Mouse (Mus musculus) embryo, embryonic 11 days (tissue): ENCODE measurements around the gene C1s1.
"Not testable (repeated sequence)": the region's sequence is repeated elsewhere in the genome, so short reads cannot be mapped to it uniquely, and the experiment has no call there.

Experiments
- DNase-seq: peaks from one replicate; pipeline ENCODE4 v3.0.0-alpha.2; 2015

The C1s1 gene

DNA sequence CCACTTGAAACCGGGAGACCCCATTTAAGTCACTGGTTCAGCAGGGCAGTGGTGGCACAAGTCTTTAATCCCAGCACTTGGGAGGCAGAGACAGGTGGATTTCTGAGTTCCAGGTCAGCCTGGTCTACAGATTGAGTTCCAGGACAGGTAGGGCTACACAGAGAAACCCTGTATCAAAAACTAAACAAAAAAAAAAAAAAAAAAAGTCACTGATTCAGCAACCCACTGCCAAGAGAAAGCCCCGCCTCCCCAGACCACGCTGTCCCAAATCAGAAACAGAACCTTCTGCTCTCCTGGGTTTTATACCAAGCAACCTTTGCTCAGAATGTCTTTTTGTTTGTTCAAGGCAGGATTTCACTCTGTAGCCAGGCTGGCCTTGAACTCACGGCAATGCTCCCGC lies 33.0 kb downstream of the C1s1 start:
- DNase-seq, result not testable (repeated sequence)

DNA sequence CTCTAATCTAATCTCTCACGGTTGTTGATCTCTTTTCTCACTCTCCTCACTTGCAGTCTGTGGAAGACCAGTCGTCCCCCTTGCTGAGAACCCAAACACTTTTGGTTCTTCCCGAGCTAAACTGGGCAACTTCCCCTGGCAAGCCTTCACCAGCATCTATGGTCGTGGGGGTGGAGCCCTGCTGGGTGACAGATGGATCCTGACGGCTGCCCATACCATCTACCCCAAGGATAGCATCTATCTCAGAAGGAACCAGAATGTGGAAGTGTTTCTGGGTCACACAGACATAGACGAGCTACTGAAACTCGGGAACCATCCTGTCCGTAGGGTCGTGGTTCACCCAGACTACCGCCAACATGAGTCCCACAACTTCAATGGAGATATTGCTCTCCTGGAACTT lies 33.9 kb downstream of the C1s1 start:
- DNase-seq, result no peak

DNA sequence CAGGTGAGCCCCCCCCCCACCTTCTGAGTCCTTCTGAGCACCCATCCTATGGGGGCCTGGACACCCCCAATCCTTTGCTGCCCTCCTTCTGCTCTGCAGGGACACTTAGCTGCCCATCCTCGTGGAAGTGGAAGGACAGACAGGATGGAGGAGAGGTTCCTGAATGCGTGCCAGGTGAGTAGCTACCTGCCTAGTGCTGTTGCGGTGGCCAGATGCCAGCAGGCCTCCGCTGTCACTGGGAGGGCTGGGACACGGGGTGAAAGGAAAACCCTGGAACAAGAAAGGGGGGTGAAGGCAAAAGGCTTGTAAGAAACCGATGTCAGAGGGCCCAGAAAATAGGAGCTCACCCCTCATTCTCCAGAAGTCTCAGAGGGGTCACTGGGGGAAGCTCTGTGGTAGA lies 35.2 kb downstream of the C1s1 start:
- no peak for DNase-seq

DNA sequence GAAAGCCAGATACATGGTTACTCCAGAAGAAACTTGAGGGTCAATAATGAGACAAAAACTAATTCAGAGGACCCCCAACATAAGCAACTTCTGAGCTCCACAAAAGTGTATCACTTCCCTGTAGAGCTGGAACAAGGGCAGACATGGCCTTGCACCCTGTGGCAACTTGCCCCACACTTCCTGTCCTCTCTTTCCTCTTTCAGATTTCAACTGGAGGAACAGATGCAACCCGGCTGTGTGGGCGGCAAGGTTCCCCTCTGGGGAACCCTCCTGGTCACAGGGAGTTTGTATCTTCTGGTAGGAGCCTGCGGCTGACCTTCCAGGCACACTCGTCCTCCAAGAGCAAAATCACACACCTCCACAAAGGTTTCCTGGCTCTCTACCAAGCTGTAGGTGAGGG lies 37.1 kb downstream of the C1s1 start:
- no peak for DNase-seq

DNA sequence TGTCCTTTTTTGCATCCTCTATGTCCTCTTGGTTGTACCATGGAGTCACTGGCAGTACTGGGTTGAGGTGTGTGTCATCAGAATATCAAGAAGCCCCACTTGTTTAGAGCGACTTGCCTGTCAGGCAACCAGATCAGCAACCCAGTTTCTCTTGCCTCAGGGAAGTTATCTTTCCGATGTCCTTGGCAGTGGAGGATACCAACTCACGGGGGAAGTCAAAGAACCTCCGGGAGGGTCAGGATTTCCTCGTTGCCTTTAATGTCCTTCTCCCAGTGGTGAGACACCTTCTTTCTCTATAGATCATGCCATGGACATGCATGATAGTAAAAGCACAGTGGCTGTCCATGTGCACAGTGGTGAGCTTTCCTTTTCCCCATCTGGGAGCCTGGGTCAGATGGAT lies 40.1 kb downstream of the C1s1 start:
- DNase-seq, result no peak

DNA sequence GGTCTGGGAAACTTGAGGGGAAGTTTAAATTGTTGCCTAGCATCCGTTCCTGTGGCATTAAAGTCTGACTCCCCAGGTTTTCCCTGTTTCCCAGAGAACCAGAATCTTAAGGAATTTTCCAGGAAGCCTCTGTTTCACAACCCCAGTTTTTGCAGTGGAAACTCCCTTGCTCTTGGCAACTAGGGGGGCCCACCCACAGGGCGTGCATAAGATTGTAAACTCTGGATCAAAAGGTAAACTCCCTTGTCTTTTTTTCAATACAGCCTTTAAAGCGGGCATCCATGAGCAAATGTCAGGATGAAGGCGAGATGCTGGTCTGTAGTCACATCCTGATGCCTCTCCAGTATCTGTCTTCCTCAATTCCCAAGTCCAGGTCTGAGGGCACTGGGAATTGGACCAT lies 40.7 kb downstream of the C1s1 start:
- DNase-seq, result no peak

DNA sequence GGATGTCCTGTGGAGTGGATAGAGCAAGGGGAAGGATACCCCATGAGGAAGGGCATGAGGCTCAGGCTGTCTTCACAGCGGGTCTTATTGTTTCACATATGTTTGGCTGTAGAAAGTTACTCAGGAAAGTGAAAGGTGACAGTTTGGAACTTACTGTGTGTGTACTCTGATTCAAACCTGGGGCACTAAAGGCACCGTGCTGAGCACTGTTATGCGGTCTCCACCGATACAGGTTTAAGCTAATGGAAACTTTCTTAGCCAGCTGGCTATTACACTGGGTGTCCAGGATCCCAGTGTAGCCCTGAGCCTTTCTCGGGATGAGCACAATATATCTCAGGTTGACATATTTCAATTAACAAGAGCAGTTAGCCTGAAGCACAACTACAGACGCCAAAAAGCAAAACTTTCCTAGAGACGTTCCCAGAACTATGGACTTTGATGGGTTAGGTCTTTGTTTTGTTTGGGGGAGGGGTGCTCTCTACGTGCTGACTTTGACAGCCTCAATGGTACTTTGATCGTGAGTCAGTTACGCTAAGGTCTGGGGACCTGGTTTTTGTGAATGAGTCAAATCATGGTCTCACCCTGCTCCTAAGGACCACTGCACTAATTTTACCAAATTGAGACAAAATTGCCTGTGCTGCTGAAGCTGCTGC lies 42.1 kb downstream of the C1s1 start:
- DNase-seq, result no peak

DNA sequence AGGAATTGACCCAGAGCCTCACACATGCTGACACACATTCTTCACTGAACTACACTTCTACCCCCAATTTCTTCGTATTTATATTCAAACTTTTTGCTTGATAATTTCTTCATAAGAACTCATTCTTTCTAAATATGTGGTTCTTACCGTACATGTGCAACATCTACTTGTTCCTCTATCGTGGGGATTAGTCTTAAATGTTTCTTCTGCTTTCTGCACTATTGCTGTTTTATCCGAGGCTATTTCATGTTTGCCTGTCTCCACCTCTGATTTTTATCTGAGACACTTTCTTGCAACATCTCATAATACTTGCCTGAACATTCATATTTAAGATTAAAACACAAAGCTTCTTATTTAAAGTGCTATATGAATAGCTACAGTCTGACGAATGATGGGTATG lies 46.1 kb downstream of the C1s1 start:
- DNase-seq, result no peak

DNA sequence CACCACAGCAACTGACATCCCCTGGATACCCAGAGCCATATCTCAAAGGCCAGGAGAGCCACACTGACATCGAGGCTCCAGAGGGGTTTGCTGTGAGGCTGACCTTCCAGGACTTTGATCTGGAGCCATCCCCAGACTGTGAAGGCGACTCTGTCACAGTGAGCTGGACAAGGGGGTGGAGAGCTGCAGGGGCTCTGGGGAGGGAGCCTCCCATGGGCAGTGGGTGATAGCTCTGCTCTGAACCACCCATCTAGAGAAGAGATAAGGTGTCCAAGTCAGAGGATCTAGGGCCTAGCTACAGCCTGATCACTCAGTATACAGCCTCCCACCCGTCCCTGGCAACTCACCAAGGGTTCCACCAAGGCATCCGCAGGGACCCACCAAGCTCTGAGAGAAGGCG lies 48.3 kb downstream of the C1s1 start:
- DNase-seq, result no peak

DNA sequence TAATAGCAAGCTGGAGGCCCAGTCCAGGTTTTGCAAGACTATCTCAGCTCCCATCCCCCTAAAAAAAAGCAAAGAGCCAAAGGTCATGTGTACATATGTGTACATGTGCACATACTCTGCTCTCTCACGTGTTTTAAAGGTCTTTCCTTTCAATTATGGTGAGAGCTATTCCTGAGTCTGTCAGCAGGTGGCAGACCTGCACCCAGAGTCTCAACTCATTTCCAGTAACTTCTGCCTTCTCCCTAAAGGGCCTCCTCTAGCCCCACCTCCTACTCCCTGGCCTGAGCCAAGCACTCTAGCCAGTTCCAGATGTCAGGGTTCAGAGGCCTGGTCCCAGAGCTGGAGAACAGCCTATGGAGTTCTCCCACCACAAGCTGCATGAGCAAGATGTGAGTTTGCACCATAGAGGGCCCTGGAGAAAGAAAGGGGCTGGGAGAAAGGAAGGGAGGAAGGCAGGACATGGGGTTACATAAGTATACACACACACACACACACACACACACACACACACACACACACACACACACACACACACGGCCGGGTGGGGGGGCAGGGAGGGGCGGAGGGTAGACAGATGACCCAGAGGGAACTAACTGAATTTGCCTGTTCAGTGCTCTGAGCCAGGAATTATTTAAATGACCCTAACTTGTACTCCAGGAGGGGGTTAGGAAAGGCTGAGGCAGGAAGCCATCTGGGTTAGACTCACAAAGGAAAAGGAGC lies 49.2 kb downstream of the C1s1 start, which contains the start of gene C1rl:
TSS of gene C1rl (plus strand) at position 272 of the 720 bp plus-strand sequence.
- DNase-seq, result peak; percentile 84

DNA sequence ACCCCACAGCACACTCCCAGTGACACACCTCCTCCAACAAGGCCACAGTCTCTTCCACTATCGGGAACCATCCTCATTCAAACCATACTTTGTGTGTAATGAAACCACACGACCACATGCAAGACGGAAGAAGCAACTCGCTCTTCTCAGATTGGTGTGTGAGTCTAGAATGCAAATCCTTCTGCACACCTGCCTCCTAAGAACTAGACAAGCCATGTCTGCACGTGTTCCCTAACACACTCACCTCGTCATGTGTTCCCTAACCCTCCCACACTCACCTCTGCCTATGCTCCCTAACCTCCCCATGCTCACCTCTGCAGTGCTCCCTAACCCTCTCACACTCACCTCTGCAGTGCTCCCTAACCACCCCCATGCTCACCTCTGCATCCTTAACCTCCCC lies 50.7 kb downstream of the C1s1 start:
- DNase-seq, result no peak

DNA sequence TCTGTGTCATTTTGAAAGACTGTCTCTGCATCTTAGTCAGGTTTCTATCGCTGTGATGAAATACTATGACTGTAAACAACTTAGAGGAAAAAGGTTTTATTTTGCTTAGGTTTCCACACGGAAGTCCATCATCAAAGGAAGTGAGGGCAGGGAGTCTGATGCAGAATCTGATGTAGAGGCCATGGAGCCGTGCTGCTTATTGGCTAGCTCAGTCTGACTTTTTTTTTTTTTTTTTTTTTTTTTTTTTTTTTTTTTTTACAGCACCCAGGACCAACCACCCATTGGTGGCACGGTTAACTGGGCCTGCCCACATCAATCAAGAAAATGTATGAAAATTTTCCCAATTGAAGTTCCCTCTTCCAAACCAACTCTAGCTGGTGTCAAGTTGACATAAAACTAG lies 53.2 kb downstream of the C1s1 start:
- DNase-seq, result no peak

DNA sequence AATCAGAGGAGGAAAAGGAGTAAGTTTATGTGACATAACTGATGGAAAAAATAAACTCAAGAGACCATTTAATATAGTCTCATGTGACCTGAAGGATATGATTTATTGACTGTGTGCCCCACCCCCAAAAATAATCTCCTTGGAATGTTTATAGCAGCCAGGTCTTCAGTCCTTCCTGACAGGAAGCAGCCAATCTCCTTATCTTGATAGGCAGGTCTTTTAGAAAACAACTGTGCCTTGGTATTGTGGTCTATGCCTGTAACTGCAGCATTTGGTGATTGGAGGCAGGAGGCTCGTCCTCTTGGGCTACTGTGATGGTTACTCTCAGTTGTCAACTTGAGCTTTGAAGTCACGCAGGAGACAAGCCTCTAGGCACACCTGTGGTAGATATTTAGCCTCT lies 54.6 kb downstream of the C1s1 start:
- no peak for DNase-seq

DNA sequence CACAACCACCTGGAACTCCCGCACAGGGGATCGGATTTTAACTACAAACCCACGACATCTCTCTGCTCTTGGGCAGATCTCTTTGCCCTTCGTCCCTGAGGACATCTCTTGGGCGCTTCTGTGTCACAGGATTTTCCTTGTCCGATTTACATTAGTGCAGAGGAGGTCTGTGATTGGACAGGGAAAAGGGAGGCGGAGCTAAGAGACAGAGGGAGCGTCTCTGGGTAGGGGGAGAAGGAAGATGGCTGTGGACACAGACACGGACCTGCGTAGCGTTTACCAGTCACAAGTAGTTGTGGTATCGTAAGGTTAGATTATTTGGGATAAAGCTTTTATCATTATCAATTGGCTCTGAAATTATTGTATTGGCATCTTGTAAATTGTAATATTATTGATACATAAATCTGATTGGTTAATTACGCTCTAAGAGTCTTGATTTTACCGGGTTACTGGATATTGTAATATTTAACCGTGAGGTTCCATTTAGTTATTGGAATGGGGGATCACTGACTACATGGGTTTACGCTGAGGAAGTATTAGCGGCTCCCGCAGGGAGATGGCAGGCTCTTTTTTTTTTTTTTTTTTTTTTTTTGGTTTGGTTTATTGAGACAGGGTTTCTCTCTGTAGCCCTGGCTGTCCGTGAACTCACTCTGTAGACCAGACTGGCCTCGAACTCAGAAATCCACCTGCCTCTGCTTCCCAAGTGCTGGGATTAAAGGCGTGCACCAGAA lies 56.6 kb downstream of the C1s1 start:
- DNase-seq, result peak; percentile 65

DNA sequence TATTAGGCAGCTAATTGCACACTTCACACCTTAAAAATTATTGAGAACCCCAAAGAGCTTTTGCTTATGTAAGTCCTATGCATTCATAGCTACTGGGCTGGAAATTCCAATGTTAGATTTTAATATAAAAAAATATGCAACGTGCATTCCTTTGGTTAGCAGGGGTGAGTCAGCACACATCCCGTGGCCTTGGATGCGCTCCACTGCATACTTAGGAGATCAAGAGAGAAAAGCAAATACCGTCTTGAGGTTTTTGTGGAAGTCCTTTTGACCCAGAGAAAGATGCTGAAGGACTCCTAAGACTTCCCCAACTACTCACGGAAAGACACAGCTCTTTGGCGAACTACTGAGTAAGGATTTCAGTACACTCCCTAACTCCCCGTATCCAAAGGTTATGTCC lies 57.3 kb downstream of the C1s1 start:
- DNase-seq, result no peak

DNA sequence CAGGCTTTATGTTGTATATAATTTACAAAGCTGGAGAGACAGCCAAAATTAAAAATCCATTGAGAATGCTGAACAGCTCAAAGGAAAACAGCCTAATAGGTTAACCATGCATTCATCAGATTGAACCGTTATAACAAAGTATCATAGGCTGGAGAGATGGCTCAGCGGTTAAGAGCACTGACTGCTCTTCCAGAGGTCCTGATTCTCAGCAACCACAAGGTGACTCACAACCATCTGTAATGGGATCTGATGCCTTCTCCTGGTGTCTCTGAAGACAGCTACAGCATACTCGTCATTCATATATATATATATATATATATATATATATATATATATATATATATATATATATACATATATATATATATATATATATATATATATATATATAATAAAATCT lies 58.3 kb downstream of the C1s1 start:
- not testable (repeated sequence) for DNase-seq

DNA sequence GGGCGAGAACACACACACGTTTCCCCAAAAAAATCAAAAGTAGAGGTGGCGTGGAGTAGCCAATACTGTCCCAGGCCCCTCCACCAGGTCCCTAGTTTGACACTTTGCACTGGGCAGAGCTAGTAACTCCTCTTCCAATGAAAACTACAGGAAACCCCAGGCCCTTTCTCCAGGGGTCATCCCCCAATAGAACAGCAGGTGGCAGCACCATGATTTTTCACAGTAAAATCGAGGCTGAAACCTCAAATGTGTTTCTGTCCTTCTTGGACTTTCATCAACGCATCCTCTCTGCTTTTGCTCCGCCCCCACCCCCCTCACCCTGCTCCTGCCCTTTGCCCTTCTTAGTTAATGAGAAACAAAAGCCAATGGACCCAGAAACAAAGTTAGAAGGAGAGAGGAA lies 60.6 kb downstream of the C1s1 start:
- DNase-seq, result peak; percentile 72
